Mouse (Mus musculus): ENCODE measurements around the gene Tpo.

Tpo gene

DNA sequence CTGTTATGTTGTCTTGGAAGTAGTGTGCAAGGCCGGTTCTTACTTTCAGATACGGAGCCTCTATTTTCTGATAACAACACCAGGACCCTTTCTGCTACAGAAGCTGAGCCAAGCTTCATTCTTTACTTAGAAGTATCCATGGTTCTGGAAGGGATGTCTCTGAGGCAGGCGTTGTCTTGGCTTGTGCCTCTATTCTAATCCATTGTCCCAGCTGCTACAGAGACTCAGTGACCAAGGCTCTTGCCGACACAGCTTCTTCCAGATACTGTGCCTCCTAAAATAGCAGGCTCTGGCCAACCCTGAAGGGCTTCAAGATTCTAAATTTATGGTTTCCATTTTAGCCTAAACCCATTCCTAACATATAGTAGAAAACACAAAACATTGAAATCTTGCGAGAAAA lies 123.7 kb downstream of the Tpo start:
- DNase-seq, result no peak

- no peak for DNase-seq
Observed at GRCm38 (mm10) chr12:30006586-30006985, 125.8 kb downstream of the Tpo start.

Data from B cell, adult 2 months (primary cell).